Comparison of ENCODE assay signal across 8 mouse cellular contexts in genomic region chr14:122953331-122953730, GRCm38 (mm10). TPM values are rescaled to one million over a fixed set of nuclear protein-coding genes. Genes with fewer than 3 reads are reported as not detected.
A peak's percentile ranks its signal among the peaks of the same experiment; 100 is the strongest.
DNase-seq lines count a peak whose midpoint lies in the region; ATAC-seq and TF ChIP-seq lines count a peak whose summit lies in the region.

No protein-coding gene starts in this region.

- H3K9me3 ChIP-seq in heart, embryonic 11.5 days (replicated peaks; ENCODE audit: control insufficient read depth, low read length) = no peaks in the 10 kb centered on the region
- H3K9me3 ChIP-seq in limb, embryonic 11.5 days (ENCODE audit: control insufficient read depth, low read length) = no peaks in the 10 kb centered on the region
- no peaks in the 10 kb centered on the region for H3K9me3 ChIP-seq in midbrain, postnatal 0 days (ENCODE audit: low read length)

- no peaks in the 10 kb centered on the region for H3K27me3 ChIP-seq in heart, embryonic 11.5 days (ENCODE audit: control insufficient read depth, insufficient read depth, low read length)
- no peaks in the 10 kb centered on the region for H3K27me3 ChIP-seq in kidney, adult 2 months (replicated peaks; ENCODE audit: control insufficient read depth, insufficient read depth, low read length)
- H3K27me3 ChIP-seq in limb, embryonic 11.5 days (ENCODE audit: control insufficient read depth, insufficient read depth, low read length) = no peaks in the 10 kb centered on the region
- no peaks in the 10 kb centered on the region for H3K27me3 ChIP-seq in midbrain, postnatal 0 days (ENCODE audit: insufficient read depth, low read length)

- H3K9ac ChIP-seq in heart, embryonic 11.5 days (ENCODE audit: low read depth, low read length) = no peak overlapping the region
- H3K9ac ChIP-seq in limb, embryonic 11.5 days (ENCODE audit: low read length) = no peak overlapping the region
- no peak overlapping the region for H3K9ac ChIP-seq in midbrain, postnatal 0 days (replicated peaks; ENCODE audit: low read length, poor library complexity, severe bottlenecking)

- intact Hi-C loops in heart, postnatal 25 days (cut with DNase I) = loop anchor here (5.0 kb wide), 2 partner anchors 289 to 359 kb away; no protein-coding TSS in a partner anchor

- no peak overlapping the region for H3K27ac ChIP-seq in heart, embryonic 11.5 days (ENCODE audit: low read depth, low read length)
- no peak overlapping the region for H3K27ac ChIP-seq in kidney, adult 2 months (ENCODE audit: insufficient read depth, low read depth, low read length)
- no peak overlapping the region for H3K27ac ChIP-seq in limb, embryonic 11.5 days (replicated peaks; ENCODE audit: low read depth, low read length)
- H3K27ac ChIP-seq in midbrain, postnatal 0 days (ENCODE audit: low read depth, low read length) = no peak overlapping the region

- H3K36me3 ChIP-seq in heart, embryonic 11.5 days (ENCODE audit: control insufficient read depth, insufficient read depth, low read length) = no peaks in the 10 kb centered on the region
- H3K36me3 ChIP-seq in kidney, adult 2 months (ENCODE audit: control insufficient read depth, insufficient read depth, low read length) = no peaks in the 10 kb centered on the region; the same call in 1 of the 2 replicates
- H3K36me3 ChIP-seq in limb, embryonic 11.5 days (ENCODE audit: control insufficient read depth, insufficient read depth, low read length) = no peaks in the 10 kb centered on the region
- H3K36me3 ChIP-seq in midbrain, postnatal 0 days (ENCODE audit: insufficient read depth, low read length) = peaks cover 2% of the 10 kb centered on the region; the same call in 1 of the 2 replicates

- no peak overlapping the region for H3K4me3 ChIP-seq in heart, embryonic 11.5 days (ENCODE audit: low read depth, low read length)
- H3K4me3 ChIP-seq in kidney, adult 2 months (ENCODE audit: insufficient read depth, low read depth, low read length) = no peak overlapping the region
- no peak overlapping the region for H3K4me3 ChIP-seq in limb, embryonic 11.5 days (ENCODE audit: low read depth, low read length)
- no peak overlapping the region for H3K4me3 ChIP-seq in midbrain, postnatal 0 days (ENCODE audit: low read depth, low read length)

- TF ChIP-seq POLR2A in kidney, adult 2 months (IDR thresholded peaks at IDR 0.05; ENCODE audit: low read depth, low read length) = no peak

- no peak for DNase-seq in heart, postnatal 25 days (ENCODE audit: low spot score)
- DNase-seq in cerebellum, adult 9-10 months = peak; percentile 74
- DNase-seq in frontal cortex, postnatal 14 days (ENCODE audit: low spot score in 2 of 2) = peak; percentile 27 to 62
- DNase-seq in kidney, adult 2 months = peak; percentile 76
- DNase-seq in limb, embryonic 11.5 days (ENCODE audit: low spot score) = peak; percentile 53
- DNase-seq in midbrain, postnatal 0 days (ENCODE audit: low spot score) = peak; percentile 74
- peak; percentile 23 for DNase-seq in telencephalon, adult 2 months (ENCODE audit: low read depth, low spot score)

- ATAC-seq in heart, embryonic 11.5 days (replicated peaks; ENCODE audit: insufficient number of reproducible peaks, low FRiP score, low TSS enrichment) = peak; percentile 31; the same call in 1 of the 2 replicates
- ATAC-seq in limb, embryonic 11.5 days (ENCODE audit: insufficient number of reproducible peaks, low FRiP score, low TSS enrichment, low read depth) = no peak
- no peak for ATAC-seq in midbrain, postnatal 0 days (ENCODE audit: low FRiP score)

- 11% methylated on average over 1 of the region's 1 CpGs for WGBS in heart, embryonic 11.5 days (ENCODE audit: insufficient replicate concordance)
- WGBS in kidney, adult 2 months = 11% methylated on average over 1 of the region's 1 CpGs
- 7% methylated on average over 1 of the region's 1 CpGs for WGBS in limb, embryonic 11.5 days
- 19% methylated on average over 1 of the region's 1 CpGs for WGBS in midbrain, postnatal 0 days

- H3K4me1 ChIP-seq in heart, embryonic 11.5 days (ENCODE audit: control insufficient read depth, insufficient read depth, low read length) = no peaks in the 10 kb centered on the region
- H3K4me1 ChIP-seq in kidney, adult 2 months (ENCODE audit: control insufficient read depth, insufficient read depth, low read length) = no peaks in the 10 kb centered on the region; the same call in 1 of the 2 replicates
- H3K4me1 ChIP-seq in limb, embryonic 11.5 days (ENCODE audit: control insufficient read depth, insufficient read depth, low read length) = 0 out of 2 replicates have a peak, but pooled peaks cover 3% of the 10 kb centered on the region
- H3K4me1 ChIP-seq in midbrain, postnatal 0 days (ENCODE audit: insufficient read depth, low read length) = no peaks in the 10 kb centered on the region

- no peak overlapping the region for H3K4me2 ChIP-seq in heart, embryonic 11.5 days
- H3K4me2 ChIP-seq in limb, embryonic 11.5 days (ENCODE audit: low read depth, severe bottlenecking) = no peak overlapping the region
- no peak overlapping the region for H3K4me2 ChIP-seq in midbrain, postnatal 0 days (ENCODE audit: low read depth, low read length, poor library complexity, severe bottlenecking)

- peak; percentile 77 for TF ChIP-seq CTCF in kidney, adult 2 months (conservative IDR thresholded peaks at IDR 0.05; ENCODE audit: insufficient read depth, insufficient read length, low read depth, low read length)
- TF ChIP-seq CTCF in midbrain, postnatal 0 days (IDR thresholded peaks at IDR 0.05) = peak; percentile 80

RNA-seq across cellular contexts. Expression of gene Tmtc4, which starts 30.5 kb away (rescaled TPM):
- polyA plus RNA-seq in heart, embryonic 11.5 days (2014; fragmentation: Nextera tagmentation; extraction: Ambion mirVana) = 21.7 and 23.9 TPM in 2 replicates
- 10 to 100 TPM in 1 of 2 experiments, 1 to 10 TPM in 1; 9.6 to 15.2 TPM for total RNA-seq in heart, postnatal 25 days (2021)
- 11.9 and 13.0 TPM in 2 replicates for polyA plus RNA-seq in kidney, adult 2 months (2012; rRNA removed)
- polyA plus RNA-seq in limb, embryonic 11.5 days (2014; fragmentation: Nextera tagmentation; extraction: Ambion mirVana) = 31.7 and 36.3 TPM in 2 replicates
- 62.1 and 79.5 TPM in 2 replicates for total RNA-seq in midbrain, postnatal 0 days (2014; rRNA removed)
- polyA plus RNA-seq in midbrain, postnatal 0 days (2015; fragmentation: Nextera tagmentation; extraction: Ambion mirVana) = 32.2 and 32.9 TPM in 2 replicates

RNA-seq across cellular contexts. Expression of gene Ggact, which starts 39.8 kb away (rescaled TPM):
- 11.6 and 15.0 TPM in 2 replicates for polyA plus RNA-seq in heart, embryonic 11.5 days (2014; fragmentation: Nextera tagmentation; extraction: Ambion mirVana)
- 10 to 100 TPM; 23.8 to 27.1 TPM for total RNA-seq in heart, postnatal 25 days (2021)
- 251 and 255 TPM in 2 replicates for polyA plus RNA-seq in kidney, adult 2 months (2012; rRNA removed)
- polyA plus RNA-seq in limb, embryonic 11.5 days (2014; fragmentation: Nextera tagmentation; extraction: Ambion mirVana) = 8.5 and 10.5 TPM in 2 replicates
- total RNA-seq in midbrain, postnatal 0 days (2014; rRNA removed) = 23.3 and 24.2 TPM in 2 replicates
- 24.0 and 25.4 TPM in 2 replicates for polyA plus RNA-seq in midbrain, postnatal 0 days (2015; fragmentation: Nextera tagmentation; extraction: Ambion mirVana)
